Mouse (Mus musculus): Measurements from ENCODE around the gene Hepacam. TPM values are rescaled to one million over a fixed set of nuclear protein-coding genes. Genes with fewer than 3 reads are reported as not detected.

Gene Hepacam
- polyA plus RNA-seq, 1 experiment from 2014 or later = 0.07 TPM

DNA sequence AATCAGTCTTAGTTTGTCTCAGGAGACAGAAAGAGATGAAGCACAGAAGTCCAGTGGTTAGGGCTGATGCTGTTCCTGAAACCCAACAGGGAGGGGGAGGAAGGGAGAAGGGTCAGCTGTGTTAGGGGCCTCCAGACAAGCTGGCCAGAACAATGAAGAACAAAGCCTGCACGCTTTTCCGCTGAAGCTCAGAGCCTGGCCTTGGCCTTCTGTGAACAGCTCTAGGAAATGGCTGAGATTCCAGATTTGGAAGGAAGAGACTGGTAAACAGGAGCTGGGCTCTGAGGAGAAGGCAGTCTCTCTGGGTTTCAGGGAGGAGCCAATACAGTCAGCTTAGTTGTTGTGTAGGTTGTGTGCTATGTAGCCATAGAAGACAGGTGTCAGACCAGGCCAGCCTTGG, 33.4 kb downstream of the Hepacam start:
- Histone ChIP-seq H3K4me3 (ENCODE audit: low read depth, low read length) (no peak overlapping the region), H3K4me2 (ENCODE audit: low read depth, low read length, severe bottlenecking) (no peak overlapping the region), H3K9me3 (ENCODE audit: control insufficient read depth, low read length) (no peaks in the 10 kb centered on the region), H3K4me1 (replicated peaks; ENCODE audit: control insufficient read depth, insufficient read depth, low read length) (no peaks in the 10 kb centered on the region), H3K27me3 (ENCODE audit: control insufficient read depth, insufficient read depth, low read length) (no peaks in the 10 kb centered on the region), H3K36me3 (ENCODE audit: control insufficient read depth, insufficient read depth, low read length) (no peaks in the 10 kb centered on the region), H3K9ac (ENCODE audit: low read length) (no peak overlapping the region), H3K27ac (ENCODE audit: low read depth, low read length) (no peak overlapping the region)
- DNase-seq (ENCODE audit: low spot score) (no peak), ATAC-seq (replicated peaks; ENCODE audit: low FRiP score) (no peak)
- WGBS = 80% methylated on average over 2 of the region's 2 CpGs

- 20% methylated on average over 7 of the region's 7 CpGs for WGBS
- Histone ChIP-seq H3K4me2 (ENCODE audit: low read depth, low read length, severe bottlenecking) (no peak within 1 kb of the TSS), H3K4me1 (replicated peaks; ENCODE audit: control insufficient read depth, insufficient read depth, low read length) (no peaks in the 10 kb centered on the region), H3K36me3 (ENCODE audit: control insufficient read depth, insufficient read depth, low read length) (no peaks in the 10 kb centered on the region), H3K9me3 (ENCODE audit: control insufficient read depth, low read length) (no peaks in the 10 kb centered on the region), H3K9ac (ENCODE audit: low read length) (no peak within 1 kb of the TSS), H3K4me3 (ENCODE audit: low read depth, low read length) (no peak within 1 kb of the TSS), H3K27me3 (ENCODE audit: control insufficient read depth, insufficient read depth, low read length) (no peaks in the 10 kb centered on the region), H3K27ac (ENCODE audit: low read depth, low read length) (no peak within 1 kb of the TSS)
- ATAC-seq (replicated peaks; ENCODE audit: low FRiP score) (no peak), DNase-seq (ENCODE audit: low spot score) (no peak)
Measured at GRCm38 (mm10) chr9:37401802-37402201, 34.7 kb downstream of the Hepacam start, which contains the start of gene Robo4. TSS of gene Robo4 (plus strand) at chr9:37401897.

DNA sequence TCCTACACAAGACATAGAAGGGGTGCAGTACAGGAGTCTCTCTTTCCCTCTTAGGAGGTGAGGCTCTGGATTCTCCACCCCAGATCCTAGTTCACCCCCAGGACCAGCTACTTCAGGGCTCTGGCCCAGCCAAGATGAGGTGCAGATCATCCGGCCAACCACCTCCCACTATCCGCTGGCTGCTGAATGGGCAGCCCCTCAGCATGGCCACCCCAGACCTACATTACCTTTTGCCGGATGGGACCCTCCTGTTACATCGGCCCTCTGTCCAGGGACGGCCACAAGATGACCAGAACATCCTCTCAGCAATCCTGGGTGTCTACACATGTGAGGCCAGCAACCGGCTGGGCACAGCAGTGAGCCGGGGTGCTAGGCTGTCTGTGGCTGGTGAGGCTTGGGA, 35.4 kb downstream of the Hepacam start:
- ATAC-seq (replicated peaks; ENCODE audit: low FRiP score) = no peak
- 91% methylated on average over 7 of the region's 7 CpGs for WGBS
- Histone ChIP-seq H3K36me3 (ENCODE audit: control insufficient read depth, insufficient read depth, low read length) (no peaks in the 10 kb centered on the region), H3K9ac (ENCODE audit: low read length) (no peak overlapping the region), H3K4me1 (replicated peaks; ENCODE audit: control insufficient read depth, insufficient read depth, low read length) (no peaks in the 10 kb centered on the region), H3K4me3 (ENCODE audit: low read depth, low read length) (no peak overlapping the region), H3K27ac (ENCODE audit: low read depth, low read length) (no peak overlapping the region), H3K4me2 (ENCODE audit: low read depth, low read length, severe bottlenecking) (no peak overlapping the region), H3K27me3 (ENCODE audit: control insufficient read depth, insufficient read depth, low read length) (no peaks in the 10 kb centered on the region), H3K9me3 (ENCODE audit: control insufficient read depth, low read length) (no peaks in the 10 kb centered on the region)
- no peak for DNase-seq (ENCODE audit: low spot score)

- Histone ChIP-seq H3K27ac (ENCODE audit: low read depth, low read length) (no peak overlapping the region), H3K4me3 (ENCODE audit: low read depth, low read length) (no peak overlapping the region), H3K27me3 (ENCODE audit: control insufficient read depth, insufficient read depth, low read length) (no peaks in the 10 kb centered on the region), H3K4me1 (replicated peaks; ENCODE audit: control insufficient read depth, insufficient read depth, low read length) (no peaks in the 10 kb centered on the region), H3K4me2 (ENCODE audit: low read depth, low read length, severe bottlenecking) (no peak overlapping the region), H3K9ac (ENCODE audit: low read length) (no peak overlapping the region), H3K36me3 (ENCODE audit: control insufficient read depth, insufficient read depth, low read length) (no peaks in the 10 kb centered on the region), H3K9me3 (ENCODE audit: control insufficient read depth, low read length) (no peaks in the 10 kb centered on the region)
- DNase-seq (ENCODE audit: low spot score) (no peak), ATAC-seq (replicated peaks; ENCODE audit: low FRiP score) (no peak)
- 88% methylated on average over 7 of the region's 7 CpGs for WGBS
Measured at GRCm38 (mm10) chr9:37403011-37403410, 35.9 kb downstream of the Hepacam start.

- Histone ChIP-seq H3K9me3 (ENCODE audit: control insufficient read depth, low read length) (no peaks in the 10 kb centered on the region), H3K9ac (ENCODE audit: low read length) (no peak overlapping the region), H3K36me3 (ENCODE audit: control insufficient read depth, insufficient read depth, low read length) (no peaks in the 10 kb centered on the region), H3K27me3 (ENCODE audit: control insufficient read depth, insufficient read depth, low read length) (no peaks in the 10 kb centered on the region), H3K27ac (ENCODE audit: low read depth, low read length) (no peak overlapping the region), H3K4me3 (ENCODE audit: low read depth, low read length) (no peak overlapping the region), H3K4me2 (ENCODE audit: low read depth, low read length, severe bottlenecking) (no peak overlapping the region), H3K4me1 (replicated peaks; ENCODE audit: control insufficient read depth, insufficient read depth, low read length) (no peaks in the 10 kb centered on the region)
- ATAC-seq (replicated peaks; ENCODE audit: low FRiP score) = peak; percentile 41
- DNase-seq (ENCODE audit: low spot score) = peak; percentile 53
- WGBS = 4% methylated on average over 1 of the region's 1 CpGs
Measured at GRCm38 (mm10) chr9:37406372-37406771, 39.2 kb downstream of the Hepacam start.

DNA sequence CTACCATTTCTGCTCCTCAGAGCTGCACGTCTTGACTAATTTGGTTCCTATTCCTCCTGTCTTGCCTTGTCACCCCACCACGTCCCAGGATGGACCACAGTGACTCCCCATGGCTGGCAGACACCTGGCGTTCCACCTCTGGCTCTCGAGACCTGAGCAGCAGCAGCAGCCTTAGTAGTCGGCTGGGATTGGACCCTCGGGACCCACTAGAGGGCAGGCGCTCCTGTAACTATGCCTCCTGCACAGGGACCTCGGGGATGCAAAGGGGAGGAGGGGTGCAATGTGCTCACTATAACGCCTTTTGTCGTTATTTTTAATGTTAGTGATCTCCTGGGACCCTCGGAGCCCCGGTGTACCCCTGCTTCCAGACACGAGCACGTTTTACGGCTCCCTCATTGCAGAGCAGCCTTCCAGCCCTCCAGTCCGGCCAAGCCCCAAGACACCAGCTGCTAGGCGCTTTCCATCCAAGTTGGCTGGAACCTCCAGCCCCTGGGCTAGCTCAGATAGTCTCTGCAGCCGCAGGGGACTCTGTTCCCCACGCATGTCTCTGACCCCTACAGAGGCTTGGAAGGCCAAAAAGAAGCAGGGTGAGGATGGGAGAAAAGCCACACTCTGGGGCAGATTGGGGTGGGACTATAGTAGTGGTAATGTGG, 40.8 kb downstream of the Hepacam start:
- Histone ChIP-seq H3K36me3 (ENCODE audit: control insufficient read depth, insufficient read depth, low read length) (no peaks in the 10 kb centered on the region), H3K4me2 (ENCODE audit: low read depth, low read length, severe bottlenecking) (peak overlapping the region; percentile 25; the same call in 1 of the 2 replicates), H3K27me3 (ENCODE audit: control insufficient read depth, insufficient read depth, low read length) (no peaks in the 10 kb centered on the region), H3K4me1 (replicated peaks; ENCODE audit: control insufficient read depth, insufficient read depth, low read length) (no peaks in the 10 kb centered on the region), H3K27ac (ENCODE audit: low read depth, low read length) (no peak overlapping the region), H3K4me3 (ENCODE audit: low read depth, low read length) (no peak overlapping the region), H3K9ac (ENCODE audit: low read length) (peak overlapping the region; percentile 42; the same call in 1 of the 2 replicates), H3K9me3 (ENCODE audit: control insufficient read depth, low read length) (no peaks in the 10 kb centered on the region)
- ATAC-seq (replicated peaks; ENCODE audit: low FRiP score) = peak; percentile 79
- 13% methylated on average over 19 of the region's 19 CpGs for WGBS
- peak; percentile 68 for DNase-seq (ENCODE audit: low spot score)

DNA sequence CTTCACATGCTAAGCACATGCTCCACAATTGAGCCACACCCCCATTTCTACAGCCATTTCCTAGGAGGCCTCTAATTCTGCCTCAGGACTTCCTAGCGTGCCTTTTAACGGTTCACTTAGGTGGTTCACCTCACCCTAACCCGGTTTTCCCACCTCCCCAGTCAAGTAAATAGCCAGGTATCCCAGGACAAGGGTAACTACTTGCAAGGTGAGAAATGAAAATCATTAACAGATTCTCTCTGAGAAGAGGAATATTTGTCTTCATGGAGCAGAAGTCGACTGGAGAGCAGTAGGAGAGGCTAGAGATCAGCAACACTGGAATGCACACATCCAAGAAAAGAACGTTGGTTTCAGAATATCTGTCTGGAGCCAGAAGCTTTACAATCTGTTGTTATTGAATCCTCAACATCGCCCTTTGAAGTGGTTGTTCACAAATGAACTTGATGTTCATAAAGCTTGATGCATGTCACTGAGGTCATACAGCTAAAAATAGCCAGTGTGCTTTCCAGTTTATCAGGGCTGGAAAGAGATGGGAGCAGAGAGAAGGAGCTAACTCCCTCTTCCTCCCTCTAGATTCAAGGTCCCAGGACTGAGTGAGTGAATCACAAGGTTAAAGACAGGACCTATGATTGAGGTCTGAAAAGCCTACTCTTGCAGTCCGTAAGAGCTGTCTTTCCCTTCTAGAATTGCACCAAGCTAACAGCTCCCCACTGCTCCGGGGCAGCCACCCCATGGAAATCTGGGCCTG, 42.7 kb downstream of the Hepacam start:
- Histone ChIP-seq H3K9me3 (ENCODE audit: control insufficient read depth, low read length) (no peaks in the 10 kb centered on the region), H3K36me3 (ENCODE audit: control insufficient read depth, insufficient read depth, low read length) (no peaks in the 10 kb centered on the region), H3K4me1 (replicated peaks; ENCODE audit: control insufficient read depth, insufficient read depth, low read length) (no peaks in the 10 kb centered on the region), H3K27me3 (ENCODE audit: control insufficient read depth, insufficient read depth, low read length) (no peaks in the 10 kb centered on the region), H3K9ac (ENCODE audit: low read length) (no peak overlapping the region), H3K4me2 (ENCODE audit: low read depth, low read length, severe bottlenecking) (no peak overlapping the region), H3K27ac (ENCODE audit: low read depth, low read length) (no peak overlapping the region), H3K4me3 (ENCODE audit: low read depth, low read length) (no peak overlapping the region)
- WGBS = 83% methylated on average over 8 of the region's 8 CpGs
- DNase-seq (ENCODE audit: low spot score) = no peak
- ATAC-seq (replicated peaks; ENCODE audit: low FRiP score) = no peak

GRCm38 (mm10) chr9:37412989-37413388, 45.8 kb downstream of the Hepacam start:
- ATAC-seq (replicated peaks; ENCODE audit: low FRiP score) (no peak), DNase-seq (ENCODE audit: low spot score) (peak; percentile 46)
- Histone ChIP-seq H3K9ac (ENCODE audit: low read length) (no peak overlapping the region), H3K36me3 (ENCODE audit: control insufficient read depth, insufficient read depth, low read length) (no peaks in the 10 kb centered on the region), H3K9me3 (ENCODE audit: control insufficient read depth, low read length) (no peaks in the 10 kb centered on the region), H3K4me2 (ENCODE audit: low read depth, low read length, severe bottlenecking) (no peak overlapping the region), H3K27ac (ENCODE audit: low read depth, low read length) (no peak overlapping the region), H3K27me3 (ENCODE audit: control insufficient read depth, insufficient read depth, low read length) (no peaks in the 10 kb centered on the region), H3K4me1 (replicated peaks; ENCODE audit: control insufficient read depth, insufficient read depth, low read length) (no peaks in the 10 kb centered on the region), H3K4me3 (ENCODE audit: low read depth, low read length) (no peak overlapping the region)
- WGBS = 63% methylated on average over 3 of the region's 3 CpGs

All from forebrain, embryonic 11.5 days (tissue).